Comparison of ENCODE assay signal across 14 mouse cellular contexts in genomic region chr19:6859032-6859651, GRCm38 (mm10).
"Had no signal": no experiment of that assay in that cellular context is flagged by ENCODE, and none has a peak within 500 bp of the region (broad histone marks: within the 10 kb centered on the region; RNA-seq: fewer than 3 reads in every experiment).

No protein-coding gene starts in this region.

- H3K9ac ChIP-seq: lung, embryonic 15.5 days; midbrain, embryonic 15.5 days; neural tube, embryonic 13.5 days had no signal

- H3K36me3 ChIP-seq: lung, embryonic 15.5 days; midbrain, embryonic 15.5 days; neural tube, embryonic 13.5 days had no signal

- H3K9me3 ChIP-seq: lung, embryonic 15.5 days; midbrain, embryonic 15.5 days; neural tube, embryonic 13.5 days had no signal

- H3K4me2 ChIP-seq: lung, embryonic 15.5 days; midbrain, embryonic 15.5 days; neural tube, embryonic 13.5 days had no signal

- DNase-seq: kidney, adult 18-20 months; kidney, postnatal 10 days; kidney, postnatal 4 days; liver; lung, postnatal 14 days; retina, postnatal 1 day; right cerebral cortex, postnatal 4 days; spleen, adult 18-20 months; thymus, postnatal 4 days had no signal

- H3K27ac ChIP-seq: layer of hippocampus, adult 2 months; left cerebral cortex, adult 2 months; lung, embryonic 15.5 days; midbrain, embryonic 15.5 days; neural tube, embryonic 13.5 days had no signal

- ATAC-seq: midbrain, embryonic 15.5 days had no signal

- H3K4me3 ChIP-seq: layer of hippocampus, adult 2 months; left cerebral cortex, adult 2 months; lung, embryonic 15.5 days; midbrain, embryonic 15.5 days; neural tube, embryonic 13.5 days had no signal
